Mouse (Mus musculus) liver, postnatal 0 days (tissue): Measurements from ENCODE around the gene Nup210l.

Experiments
- CTCF ChIP-seq: sonication (generic); IDR thresholded peaks from 2 replicates; pipeline ENCODE4 v1.5.1; 2016; ENCODE audit warnings: antibody characterized with exemption, low read depth
- EP300 ChIP-seq: IDR thresholded peaks from 2 replicates; pipeline ENCODE4 v1.6.1; 2016; ENCODE audit warnings: antibody characterized with exemption, low read depth, mild to moderate bottlenecking

DNA sequence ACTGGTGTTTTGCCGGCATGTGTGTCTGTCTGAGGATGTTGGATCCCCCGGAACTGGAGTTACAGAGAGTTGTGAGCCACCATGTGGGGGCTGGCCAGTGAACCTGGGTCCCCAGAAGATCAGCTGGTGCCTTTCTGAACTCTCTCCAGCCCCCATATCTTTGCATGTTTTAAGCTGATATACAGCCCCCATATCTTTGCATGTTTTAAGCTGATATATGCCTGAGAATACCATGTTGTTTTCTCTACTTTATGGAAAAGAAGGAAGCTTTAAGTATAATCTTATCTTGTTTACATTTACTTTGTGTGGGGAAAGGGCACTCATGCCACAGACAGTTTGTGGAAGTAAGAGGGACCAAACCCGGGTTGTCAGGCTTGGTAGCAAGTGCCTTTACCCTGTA lies 75.6 kb downstream of the Nup210l start:
- TF ChIP-seq CTCF (no peak), EP300 (no peak)
